Mouse (Mus musculus) c-Kit-positive CD71-positive TER-119-positive erythroid progenitor cells, embryonic 14.5 days (primary cell): Measurements from ENCODE around the gene Hectd1.

Experiments used
- DNase-seq: peaks from one replicate; pipeline ENCODE4 v3.0.0-alpha.2; 2013; ENCODE audit warnings: low spot score

Gene Hectd1

GRCm38 (mm10) chr12:51768702-51769101, 60.6 kb downstream of the Hectd1 start:
- no peak for DNase-seq

- no peak for DNase-seq
Observed at GRCm38 (mm10) chr12:51767454-51767853, 61.9 kb downstream of the Hectd1 start.

- no peak for DNase-seq
Observed at GRCm38 (mm10) chr12:51759374-51759773, 70.0 kb downstream of the Hectd1 start.

- DNase-seq = no peak
Observed at GRCm38 (mm10) chr12:51756599-51756961, 72.8 kb downstream of the Hectd1 start.

- no peak for DNase-seq
Observed at GRCm38 (mm10) chr12:51755938-51756598, 73.3 kb downstream of the Hectd1 start.

GRCm38 (mm10) chr12:51747348-51747747, 82.0 kb downstream of the Hectd1 start:
- no peak for DNase-seq

- DNase-seq = no peak
Observed at GRCm38 (mm10) chr12:51744957-51745356, 84.4 kb downstream of the Hectd1 start.

GRCm38 (mm10) chr12:51741690-51742089, 87.6 kb downstream of the Hectd1 start:
- DNase-seq = peak; percentile 51

GRCm38 (mm10) chr12:51736807-51737206, 92.5 kb downstream of the Hectd1 start:
- DNase-seq = no peak

GRCm38 (mm10) chr12:51736381-51736780, 93.0 kb downstream of the Hectd1 start:
- no peak for DNase-seq

- no peak for DNase-seq
Observed at GRCm38 (mm10) chr12:51735840-51736271, 93.5 kb downstream of the Hectd1 start.

GRCm38 (mm10) chr12:51734605-51735211, 94.6 kb downstream of the Hectd1 start:
- no peak for DNase-seq

- DNase-seq = no peak
Observed at GRCm38 (mm10) chr12:51729827-51730226, 99.5 kb downstream of the Hectd1 start.

GRCm38 (mm10) chr12:51729058-51729457, 100.3 kb downstream of the Hectd1 start:
- no peak for DNase-seq

GRCm38 (mm10) chr12:51721836-51722235, 107.5 kb downstream of the Hectd1 start:
- DNase-seq = no peak

- DNase-seq = no peak
Observed at GRCm38 (mm10) chr12:51718617-51719016, 110.7 kb downstream of the Hectd1 start.

GRCm38 (mm10) chr12:51712685-51713084, 116.7 kb downstream of the Hectd1 start:
- DNase-seq = no peak

- DNase-seq = no peak
Observed at GRCm38 (mm10) chr12:51710154-51710553, 119.2 kb downstream of the Hectd1 start.

- no peak for DNase-seq
Observed at GRCm38 (mm10) chr12:51709741-51710140, 119.6 kb downstream of the Hectd1 start.

- DNase-seq = no peak
Observed at GRCm38 (mm10) chr12:51708941-51709686, 120.2 kb downstream of the Hectd1 start.

- DNase-seq = no peak
Observed at GRCm38 (mm10) chr12:51706673-51707235, 122.6 kb downstream of the Hectd1 start.

- no peak for DNase-seq
Observed at GRCm38 (mm10) chr12:51705778-51706177, 123.6 kb downstream of the Hectd1 start.

GRCm38 (mm10) chr12:51704572-51704971, 124.8 kb downstream of the Hectd1 start:
- no peak for DNase-seq
